Mouse (Mus musculus) right cerebral cortex, postnatal 14 days (tissue): ENCODE measurements around the gene Arhgef15.

Experiments used
- DNase-seq: peaks from one replicate; pipeline ENCODE4 v3.0.0; 2022

Arhgef15 gene

GRCm38 (mm10) chr11:68911531-68912177 is 45.6 kb downstream of the Arhgef15 start:
- no peak for DNase-seq

GRCm38 (mm10) chr11:68908846-68909503 is 48.3 kb downstream of the Arhgef15 start:
- DNase-seq: no peak

- no peak for DNase-seq
Observed at GRCm38 (mm10) chr11:68907251-68907650, 50.0 kb downstream of the Arhgef15 start.

- DNase-seq: no peak
Observed at GRCm38 (mm10) chr11:68906461-68906790, 50.9 kb downstream of the Arhgef15 start.

- DNase-seq: no peak
Observed at GRCm38 (mm10) chr11:68905665-68906460, 51.4 kb downstream of the Arhgef15 start.

GRCm38 (mm10) chr11:68905138-68905531 is 52.1 kb downstream of the Arhgef15 start:
- DNase-seq: no peak

- DNase-seq: peak; percentile 77
Observed at GRCm38 (mm10) chr11:68904375-68905137, 52.7 kb downstream of the Arhgef15 start.

- no peak for DNase-seq
Observed at GRCm38 (mm10) chr11:68903775-68904174, 53.5 kb downstream of the Arhgef15 start.

GRCm38 (mm10) chr11:68902823-68903222 is 54.5 kb downstream of the Arhgef15 start:
- DNase-seq: no peak

GRCm38 (mm10) chr11:68902367-68902766 is 54.9 kb downstream of the Arhgef15 start:
- DNase-seq: no peak

GRCm38 (mm10) chr11:68902047-68902364 is 55.3 kb downstream of the Arhgef15 start:
- no peak for DNase-seq

GRCm38 (mm10) chr11:68901351-68902046 is 55.8 kb downstream of the Arhgef15 start, which contains the start of gene Rpl26:
TSS of gene Rpl26 (plus strand) at chr11:68901583.
- peak; percentile 98 for DNase-seq

GRCm38 (mm10) chr11:68900519-68901350 is 56.5 kb downstream of the Arhgef15 start:
- no peak for DNase-seq

- no peak for DNase-seq
Observed at GRCm38 (mm10) chr11:68899815-68900214, 57.5 kb downstream of the Arhgef15 start.

- DNase-seq: no peak
Observed at GRCm38 (mm10) chr11:68898790-68899189, 58.5 kb downstream of the Arhgef15 start.

GRCm38 (mm10) chr11:68897838-68898237 is 59.4 kb downstream of the Arhgef15 start:
- no peak for DNase-seq

GRCm38 (mm10) chr11:68897120-68897519 is 60.2 kb downstream of the Arhgef15 start:
- DNase-seq: no peak

- no peak for DNase-seq
Observed at GRCm38 (mm10) chr11:68896247-68896646, 61.0 kb downstream of the Arhgef15 start.

GRCm38 (mm10) chr11:68893911-68894464 is 63.3 kb downstream of the Arhgef15 start:
- DNase-seq: no peak
